ENCODE assay signal across 18 mouse cellular contexts in the genomic region with DNA sequence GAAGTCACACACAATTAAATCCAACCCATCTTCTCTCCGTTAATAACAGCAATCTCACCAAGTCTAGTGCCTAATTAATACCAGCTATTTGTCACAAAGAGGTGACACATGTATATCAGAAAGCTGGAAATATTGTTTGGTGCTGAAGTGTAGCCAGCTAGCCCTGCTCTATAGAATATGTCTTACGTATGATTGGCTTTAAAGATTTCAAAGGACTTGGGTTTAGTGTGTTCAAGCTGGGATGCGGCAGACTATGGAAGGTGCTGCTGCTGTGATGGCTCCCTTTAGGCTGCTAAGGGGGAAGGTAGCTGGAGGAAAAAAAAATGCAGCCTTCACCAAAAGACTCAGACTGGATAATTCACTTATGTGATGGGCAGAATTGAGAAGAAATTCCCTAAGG.
"Had no signal": no experiment of that assay in that cellular context is flagged by ENCODE, and none has a peak within 500 bp of the region (broad histone marks: within the 10 kb centered on the region; RNA-seq: fewer than 3 reads in every experiment).

No protein-coding gene starts in this region.

- H3K9me3 ChIP-seq: kidney, embryonic 15.5 days; liver, embryonic 13.5 days; lung, embryonic 15.5 days; megakaryocyte, embryonic 14.5 days had no signal

- H3K4me2 ChIP-seq: kidney, embryonic 15.5 days; limb, embryonic 12.5 days; liver, embryonic 13.5 days; lung, embryonic 15.5 days had no signal

- H3K4me3 ChIP-seq: kidney, embryonic 15.5 days; limb, embryonic 12.5 days; liver, embryonic 13.5 days; lung, embryonic 15.5 days; megakaryocyte, embryonic 14.5 days had no signal

- DNase-seq: kidney, adult 2 months; kidney, postnatal 14 days; layer of hippocampus, adult 9-11 months; layer of hippocampus, postnatal 36 days; liver; liver, embryonic 13.5 days; liver, postnatal 0 days; lung, postnatal 14 days; retina, postnatal 1 day; right cerebral cortex, postnatal 4 days; spleen, adult 18-20 months; thymus, adult 18-20 months; thymus, postnatal 14 days had no signal

- H3K36me3 ChIP-seq: kidney, embryonic 15.5 days; limb, embryonic 12.5 days; liver, embryonic 13.5 days; lung, embryonic 15.5 days had no signal

- H3K27ac ChIP-seq: kidney, embryonic 15.5 days; limb, embryonic 12.5 days; liver, embryonic 13.5 days; lung, embryonic 15.5 days; macrophage had no signal

- H3K27me3 ChIP-seq: kidney, embryonic 15.5 days; limb, embryonic 12.5 days; liver, embryonic 13.5 days; lung, embryonic 15.5 days; megakaryocyte, embryonic 14.5 days had no signal

- H3K4me1 ChIP-seq: kidney, embryonic 15.5 days; limb, embryonic 12.5 days; liver, embryonic 13.5 days; lung, embryonic 15.5 days; megakaryocyte, embryonic 14.5 days had no signal

- ATAC-seq: liver, postnatal 0 days had no signal

- H3K9ac ChIP-seq: kidney, embryonic 15.5 days; limb, embryonic 12.5 days; liver, embryonic 13.5 days; liver, postnatal 0 days; lung, embryonic 15.5 days had no signal
